Mouse (Mus musculus) cortical plate, adult 2 months (tissue): Measurements from ENCODE around the gene Sema6d.

Source experiments
- CTCF ChIP-seq: fragments of 200-500 bp; IDR thresholded peaks from 2 replicates; pipeline ENCODE4 v1.5.1; 2011; ENCODE audit warnings: mild to moderate bottlenecking, control low read depth, low read length; ENCODE audit not compliant: insufficient read depth; ENCODE audit errors: extremely low read depth
- POLR2A ChIP-seq: fragments of 200-500 bp; IDR thresholded peaks from 2 replicates; pipeline ENCODE4 v1.6.1; 2011; ENCODE audit warnings: mild to moderate bottlenecking, low read length, control low read depth; ENCODE audit not compliant: insufficient read depth; ENCODE audit errors: extremely low read depth

- no peak for TF ChIP-seq POLR2A
- TF ChIP-seq CTCF, result no peak
Measured at GRCm38 (mm10) chr2:124243608-124244007, 153.8 kb downstream of the Sema6d start.
